Mouse (Mus musculus) CH12.LX (cell line): ENCODE data around the gene Ccdc63.

Experiments used
- CHD1 ChIP-seq: IDR thresholded peaks from 2 replicates; pipeline ENCODE4 v1.6.1; 2012; ENCODE audit warnings: low read depth, low read length, improper control_type of control experiment, inconsistent platforms
- CTCF ChIP-seq, 2 experiments: IDR thresholded peaks in 1 of 2; conservative IDR thresholded peaks in 1 of 2; 2 replicates each; pipeline ENCODE4 v1.5.1; 2011 to 2012; ENCODE audit warnings: low read depth in 2 of 2, low read length in 2 of 2, improper control_type of control experiment in 1 of 2, inconsistent platforms in 1 of 2, mild to moderate bottlenecking in 1 of 2, moderate library complexity in 1 of 2
- GABPA ChIP-seq: IDR thresholded peaks from 2 replicates; pipeline ENCODE4 v1.6.1; 2012; ENCODE audit warnings: low read depth, low read length, improper control_type of control experiment, inconsistent platforms; ENCODE audit not compliant: insufficient replicate concordance
- MAX ChIP-seq: IDR thresholded peaks from 2 replicates; pipeline ENCODE4 v1.6.1; 2011; ENCODE audit warnings: low read length, improper control_type of control experiment
- MXI1 ChIP-seq: IDR thresholded peaks from 2 replicates; pipeline ENCODE4 v1.6.1; 2011; ENCODE audit warnings: mild to moderate bottlenecking, low read depth, low read length, improper control_type of control experiment
- PAX5 ChIP-seq: IDR thresholded peaks from 2 replicates; pipeline ENCODE4 v1.6.1; 2012; ENCODE audit warnings: low read length, inconsistent platforms, mixed read lengths
- POLR2A ChIP-seq: IDR thresholded peaks from 2 replicates; pipeline ENCODE4 v1.6.1; 2011; ENCODE audit warnings: low read depth, mild to moderate bottlenecking, improper control_type of control experiment, low read length
- SIN3A ChIP-seq: IDR thresholded peaks from 2 replicates; pipeline ENCODE4 v1.6.1; 2012; ENCODE audit warnings: low read length, improper control_type of control experiment, inconsistent platforms
- SMC3 ChIP-seq: IDR thresholded peaks from 2 replicates; pipeline ENCODE4 v1.6.1; 2011; ENCODE audit warnings: low read depth, low read length, improper control_type of control experiment
- TBP ChIP-seq: conservative IDR thresholded peaks from 2 replicates; pipeline ENCODE4 v1.6.1; 2011; ENCODE audit warnings: low read depth, low read length, improper control_type of control experiment
- USF2 ChIP-seq: conservative IDR thresholded peaks from 2 replicates; pipeline ENCODE4 v1.6.1; 2011; ENCODE audit warnings: low read depth, low read length, improper control_type of control experiment
- ZKSCAN1 ChIP-seq: IDR thresholded peaks from 2 replicates; pipeline ENCODE4 v1.6.1; 2012; ENCODE audit warnings: low read depth, inconsistent platforms, low read length, improper control_type of control experiment, borderline replicate concordance
- ZMIZ1 ChIP-seq: IDR thresholded peaks from 2 replicates; pipeline ENCODE4 v1.6.1; 2012; ENCODE audit warnings: low read depth, mild to moderate bottlenecking, inconsistent platforms, low read length, improper control_type of control experiment

GRCm38 (mm10) chr5:122115266-122115763 lies 25.3 kb downstream of the Ccdc63 start:
- no peak for TF ChIP-seq TBP
- no peak for TF ChIP-seq CTCF (conservative IDR thresholded peaks at IDR 0.05 in 1 of 2, IDR thresholded peaks at IDR 0.05 in 1 of 2; ENCODE audit: low read depth in 2 of 2, low read length in 2 of 2)
- no peak for TF ChIP-seq SMC3
- TF ChIP-seq SIN3A, result no peak
- TF ChIP-seq USF2, result no peak
- no peak for TF ChIP-seq MXI1
- no peak for TF ChIP-seq ZMIZ1
- TF ChIP-seq POLR2A, result no peak
- no peak for TF ChIP-seq PAX5
- no peak for TF ChIP-seq CHD1
- no peak for TF ChIP-seq ZKSCAN1
- no peak for TF ChIP-seq GABPA
- TF ChIP-seq MAX, result no peak
